Mouse (Mus musculus) ZHBTc4 (cell line): Measurements from ENCODE around the gene Hoxd13.

Experiments used
- DNase-seq: peaks from one replicate; pipeline ENCODE4 v3.0.0-alpha.2; 2011; ENCODE audit warnings: low read depth, low spot score

The Hoxd13 gene

DNA sequence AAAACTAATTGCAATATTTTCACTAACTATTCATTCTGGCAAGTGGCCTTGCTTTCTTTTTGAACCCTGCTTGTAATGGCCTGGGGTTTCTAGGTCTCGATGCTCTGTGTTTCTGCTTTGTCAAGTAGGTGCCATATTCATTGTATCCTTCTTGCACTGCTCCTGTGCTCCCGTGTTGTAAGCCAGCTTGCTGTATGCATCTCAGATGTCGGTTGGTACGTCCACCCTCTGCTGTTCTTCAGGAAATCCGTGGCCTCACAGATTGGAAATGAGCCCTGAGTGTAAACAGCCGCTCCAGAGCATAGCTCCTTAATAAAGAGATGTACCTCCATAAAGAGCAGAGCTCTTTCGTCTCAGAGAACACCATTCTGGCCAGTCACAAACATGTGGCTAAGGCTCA, 39.5 kb downstream of the Hoxd13 start:
- no peak for DNase-seq

DNA sequence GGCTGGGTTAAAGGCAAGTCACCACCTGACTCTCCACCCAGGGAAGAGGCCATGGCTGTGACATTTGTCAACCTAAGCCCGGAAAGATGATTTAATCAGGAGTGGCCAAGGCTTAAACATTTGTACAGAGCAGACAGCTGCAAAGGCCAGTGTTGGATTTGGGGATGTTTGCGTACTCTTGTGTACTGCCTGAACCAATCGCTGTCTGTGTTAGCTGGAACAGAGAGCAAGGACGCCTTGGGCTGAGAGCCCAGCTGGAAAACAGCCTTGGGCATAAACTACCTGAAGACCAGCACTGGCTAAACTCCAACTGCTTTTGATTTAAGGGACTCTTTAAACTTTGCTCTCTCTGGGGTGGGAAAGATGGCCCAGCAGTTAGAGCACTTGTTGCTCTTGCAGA, 40.6 kb downstream of the Hoxd13 start:
- no peak for DNase-seq

DNA sequence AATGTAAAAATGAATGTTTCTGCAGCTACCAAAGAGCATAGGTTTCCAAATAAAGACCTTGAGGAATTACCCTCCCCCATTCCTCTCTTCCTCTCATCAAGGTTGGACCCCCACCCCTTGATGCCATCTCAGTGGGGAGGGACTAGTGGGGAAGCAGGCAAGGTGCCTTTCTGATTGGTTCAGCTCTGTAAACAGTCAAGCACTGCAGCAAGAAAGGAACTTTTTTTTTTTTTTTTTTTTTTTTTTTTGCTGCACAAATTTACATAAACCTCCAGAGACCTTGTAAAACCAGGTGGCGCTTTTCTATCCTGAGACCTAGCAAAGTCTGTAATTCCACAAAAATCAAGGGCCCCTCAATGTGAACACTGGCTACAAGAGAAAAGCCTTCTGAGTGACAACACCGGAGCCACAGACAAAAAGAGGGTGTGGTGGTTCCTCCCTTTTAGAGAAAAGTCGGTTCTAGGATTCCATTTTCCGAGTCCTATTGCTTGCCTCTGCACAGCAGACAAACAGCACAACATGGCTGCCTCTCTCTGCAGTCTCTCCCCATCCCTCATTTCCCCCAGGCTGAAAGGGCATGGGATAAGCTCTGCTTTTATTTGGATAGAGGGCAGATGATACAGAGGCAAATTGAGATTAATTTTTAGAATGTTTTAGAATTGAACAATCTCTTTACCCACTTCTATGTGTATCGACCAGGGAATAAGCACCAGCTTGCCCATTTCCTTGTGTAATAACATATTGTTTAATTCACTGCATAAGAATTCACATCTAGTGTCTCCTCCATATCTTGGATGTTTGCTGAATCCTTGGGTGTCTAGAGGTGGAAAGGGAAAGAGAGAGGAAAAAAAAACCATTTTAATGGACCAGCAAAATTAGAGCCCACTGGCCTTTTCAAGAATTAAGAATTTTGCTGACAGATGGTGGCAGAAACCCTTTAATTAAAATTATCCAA, 41.6 kb downstream of the Hoxd13 start:
- DNase-seq = no peak

DNA sequence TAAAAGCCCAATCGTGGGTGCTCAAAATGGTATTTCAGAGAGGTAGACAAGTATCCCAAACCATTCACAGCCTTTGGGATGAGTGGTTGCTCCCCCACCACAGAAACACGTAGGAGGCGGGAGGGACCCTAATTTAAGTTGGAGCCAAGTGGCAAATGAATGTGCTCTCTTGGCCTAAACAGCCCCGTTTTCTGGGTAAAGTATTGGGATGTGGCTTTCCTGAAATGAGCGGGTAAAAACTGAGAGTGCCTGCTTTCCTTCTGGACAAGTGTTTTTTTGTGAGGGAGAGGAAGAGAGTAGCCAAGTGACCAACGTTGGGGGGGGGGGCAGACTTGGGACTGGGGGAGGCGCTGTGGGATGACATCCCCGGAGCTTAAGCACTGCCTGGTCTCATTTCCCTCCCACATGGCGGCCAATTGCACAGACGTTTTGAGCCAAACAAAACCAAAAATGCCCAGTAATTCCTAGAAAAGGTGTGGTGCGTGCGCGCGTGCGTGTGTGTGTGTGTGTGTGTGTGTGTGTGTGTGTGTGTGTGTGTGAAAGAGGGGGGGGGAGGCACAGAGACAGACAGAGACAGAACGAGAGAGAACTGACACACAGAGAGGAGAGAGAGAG, 42.9 kb downstream of the Hoxd13 start:
- DNase-seq = no peak

DNA sequence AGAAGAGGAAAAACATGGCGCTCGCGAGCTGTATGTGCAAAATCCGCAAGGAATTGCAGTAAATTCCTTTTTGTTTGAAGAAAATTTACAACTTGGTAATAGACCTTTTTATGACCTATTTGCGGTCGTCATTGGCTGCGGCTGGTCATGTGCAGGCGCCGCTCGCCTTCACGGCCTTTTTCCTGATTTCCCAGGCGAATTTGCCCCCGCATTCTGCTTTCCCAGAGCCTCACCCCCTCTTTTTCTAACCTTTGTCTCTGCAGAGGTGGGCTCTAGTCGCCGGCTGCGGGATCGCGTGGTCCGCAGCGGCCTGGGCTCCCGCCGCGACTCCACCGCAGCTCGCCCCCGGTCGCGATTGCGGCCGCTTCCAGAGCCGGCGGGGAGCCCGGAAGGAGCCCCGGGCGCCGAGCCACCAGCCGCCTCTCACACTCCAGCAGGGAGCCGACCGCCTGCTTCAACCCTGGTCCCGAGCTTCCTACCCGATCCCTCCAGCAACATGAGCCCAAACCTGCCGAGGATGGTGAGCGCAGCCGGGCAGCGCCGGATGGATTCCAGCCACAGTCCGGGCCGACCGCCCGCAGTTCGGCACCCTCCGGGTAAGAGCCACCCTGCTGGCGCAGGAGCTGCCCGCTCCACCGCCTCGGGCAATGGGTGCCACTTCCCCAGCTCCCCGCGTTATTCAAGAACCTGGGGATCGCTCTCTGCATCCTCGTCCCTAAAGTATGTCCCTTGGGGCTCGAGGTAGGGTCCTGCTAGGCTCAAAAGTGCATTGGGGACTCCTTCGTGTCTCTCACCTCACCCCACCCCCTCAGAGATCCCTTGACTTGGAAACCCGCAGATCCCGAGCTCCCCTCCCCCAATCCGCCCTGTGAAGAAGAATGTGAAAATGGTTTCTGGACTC, 43.9 kb downstream of the Hoxd13 start, which contains the start of the genes Hoxd3 and Hoxd4:
Gene Hoxd3 (plus strand): TSS at position 207 of the 901 bp plus-strand sequence.
Gene Hoxd4 (plus strand): TSS at position 209 of the 901 bp plus-strand sequence.
- DNase-seq = peak; percentile 78

DNA sequence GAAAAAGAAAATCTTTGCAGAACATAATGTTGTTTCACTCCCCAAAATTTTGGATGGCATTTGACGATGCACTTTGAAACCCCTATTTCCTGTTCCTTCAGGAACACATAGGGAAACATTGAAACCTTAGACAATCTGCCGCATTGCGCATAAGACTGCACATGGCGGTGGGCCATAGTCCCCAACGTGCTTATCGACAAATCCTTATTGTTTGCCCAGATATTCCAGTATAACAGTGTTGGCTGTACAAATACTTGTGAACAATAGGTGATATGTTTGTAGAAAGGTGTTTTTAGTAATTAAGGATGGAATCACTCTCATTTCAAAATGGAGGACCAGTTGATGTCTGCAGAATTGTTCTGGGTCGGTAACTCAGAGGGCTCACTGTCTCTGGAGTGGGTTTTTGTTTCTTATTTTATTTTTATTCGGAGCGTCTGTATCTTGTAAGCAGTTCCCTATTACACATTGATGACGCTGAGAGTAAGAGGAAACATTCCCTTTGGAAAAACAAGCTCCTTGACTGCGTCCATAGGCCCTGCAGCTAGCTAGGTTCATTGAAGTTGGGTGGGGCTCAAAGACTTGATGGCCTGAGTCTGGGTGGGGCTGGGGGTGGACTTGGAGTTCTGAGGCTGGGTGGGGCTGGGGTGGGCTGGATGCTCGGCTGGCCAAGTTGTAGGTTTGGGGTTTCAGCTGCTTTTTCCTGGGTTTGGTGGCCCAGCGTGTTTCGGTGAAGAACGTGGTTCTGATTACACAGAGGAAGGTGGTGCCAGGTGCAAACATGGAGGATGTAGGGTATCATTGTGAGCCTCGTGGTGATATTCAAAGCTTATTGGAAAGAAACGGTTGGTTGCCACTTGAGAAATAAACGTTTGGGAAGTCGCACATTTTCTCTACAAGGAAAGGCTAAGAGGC, 45.4 kb downstream of the Hoxd13 start:
- no peak for DNase-seq

DNA sequence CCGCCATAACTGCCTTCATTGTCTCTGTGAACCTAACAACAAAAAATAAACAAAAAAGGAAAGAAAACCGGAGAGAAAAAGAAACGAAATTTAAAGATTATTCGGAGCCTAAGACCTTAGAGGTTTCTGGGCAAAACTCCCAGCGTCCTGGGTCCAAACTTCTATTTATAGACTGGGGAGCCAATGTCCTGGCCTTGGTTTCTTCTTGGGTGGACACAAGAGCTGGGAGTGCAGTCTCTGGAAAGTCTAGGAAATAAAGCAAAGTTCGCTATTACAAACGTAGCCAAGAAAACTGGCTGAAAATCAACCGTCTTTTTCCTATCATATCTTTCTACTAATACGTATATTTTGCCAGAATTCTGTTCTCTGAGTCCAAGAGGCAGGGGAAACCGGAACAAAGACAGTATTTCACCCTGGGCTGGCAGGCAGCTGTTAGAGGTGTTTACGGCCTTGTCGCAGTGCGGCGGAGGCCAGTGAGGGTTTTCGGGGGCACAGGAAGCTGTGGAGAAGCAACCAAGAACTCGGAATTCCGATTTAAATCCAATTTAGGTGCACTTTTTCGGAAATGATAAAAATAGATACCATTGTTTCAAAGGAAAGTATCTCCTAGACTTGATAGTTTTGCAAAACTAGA, 46.2 kb downstream of the Hoxd13 start:
- no peak for DNase-seq

DNA sequence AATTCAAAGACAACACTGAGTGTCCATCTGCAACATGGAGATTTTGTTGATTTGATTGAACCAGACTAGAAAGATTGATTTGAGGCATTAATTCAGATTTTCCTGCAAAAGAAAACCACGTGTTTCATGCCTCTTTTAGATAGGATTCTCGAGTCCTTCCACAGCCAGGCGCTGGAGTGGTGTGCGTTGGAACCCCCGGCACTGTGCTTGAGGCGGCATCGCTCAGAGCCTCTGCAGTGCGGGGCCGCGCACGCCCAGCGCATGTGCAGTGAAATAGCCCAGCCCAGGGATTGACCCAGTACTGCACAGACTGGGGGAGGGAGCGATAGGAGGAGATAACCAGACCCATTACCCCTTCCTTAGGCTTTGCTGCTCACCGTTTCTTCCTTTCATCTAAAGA, 46.8 kb downstream of the Hoxd13 start:
- no peak for DNase-seq

DNA sequence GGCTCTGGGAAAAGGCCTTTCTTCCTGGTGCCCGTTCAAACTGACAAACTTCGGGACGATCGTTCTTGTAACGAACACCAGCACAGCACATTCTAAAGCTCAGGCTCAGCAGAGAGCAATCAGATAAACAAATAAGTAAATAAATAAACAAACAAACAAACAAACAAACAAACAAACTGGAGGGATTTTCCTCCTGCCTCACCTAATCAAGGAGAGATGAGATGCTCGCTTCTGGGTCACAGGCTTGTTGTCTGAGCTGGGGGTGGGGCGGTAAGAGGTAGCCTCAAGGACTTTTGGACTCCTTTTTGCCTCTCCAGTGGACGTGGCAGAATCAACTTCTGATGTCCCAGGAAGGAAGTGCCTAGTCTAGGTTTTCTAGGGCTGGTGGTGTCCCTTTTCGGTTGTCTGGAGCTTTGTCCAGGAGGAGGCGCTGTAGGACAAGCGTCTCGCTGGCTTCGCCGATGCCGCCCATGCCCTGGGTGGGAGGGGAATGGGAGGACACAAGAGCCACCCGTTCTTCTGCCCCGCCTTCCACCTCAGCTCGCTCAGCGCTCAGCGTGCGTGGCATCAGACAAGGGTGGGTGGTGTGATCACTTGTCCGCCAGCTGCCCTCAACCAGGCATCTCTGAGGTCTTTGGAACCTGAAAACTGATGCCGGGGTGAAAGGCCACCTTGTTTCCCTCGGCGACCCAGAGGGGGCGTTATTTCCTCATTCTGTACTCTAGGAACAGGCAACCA, 47.6 kb downstream of the Hoxd13 start:
- DNase-seq = peak; percentile 94

DNA sequence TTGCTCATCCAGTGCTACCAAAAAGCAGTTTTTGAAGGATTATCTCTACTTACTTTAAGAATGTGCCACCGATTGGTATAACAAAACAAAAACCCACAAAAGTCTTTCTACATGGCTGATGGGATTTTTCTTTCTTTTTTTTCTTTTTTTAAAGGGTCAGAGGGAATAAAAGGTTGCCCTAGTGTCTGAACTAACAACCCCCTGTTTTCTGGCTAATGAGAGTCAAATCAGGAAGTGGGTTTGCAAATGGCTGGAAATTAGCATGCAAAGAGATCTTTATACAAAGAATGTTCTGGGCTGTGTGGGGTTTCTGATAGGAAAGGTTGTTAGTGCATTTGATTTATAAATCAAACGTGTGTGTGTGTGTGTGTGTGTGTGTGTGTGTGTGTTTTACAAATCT, 52.3 kb downstream of the Hoxd13 start:
- DNase-seq = no peak

DNA sequence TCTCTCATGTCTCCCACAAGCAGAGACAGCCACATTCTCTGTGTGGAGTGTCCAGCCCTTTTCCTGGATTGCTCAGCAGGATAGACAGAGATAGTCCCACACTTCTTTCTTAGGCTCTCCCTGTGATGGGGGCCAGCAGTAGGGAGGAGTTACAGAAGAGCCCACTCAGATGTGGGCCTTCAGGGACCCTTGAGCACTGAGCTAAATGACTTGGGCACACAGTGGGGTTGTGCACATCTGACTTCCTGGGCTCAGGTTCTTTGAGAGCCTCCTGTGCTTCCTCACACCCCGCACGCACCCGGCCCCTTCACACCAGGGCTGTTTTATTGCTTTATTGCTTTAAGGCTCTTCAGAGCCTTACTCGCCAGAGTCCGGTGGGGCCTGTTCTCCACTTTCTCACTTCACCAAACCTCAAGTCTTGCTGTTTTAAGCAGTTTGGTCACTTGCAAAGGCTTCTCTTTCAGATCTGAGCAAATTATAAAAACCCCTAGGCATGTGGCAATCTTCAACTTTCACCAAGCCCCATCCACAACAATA, 52.9 kb downstream of the Hoxd13 start:
- DNase-seq = no peak
